Mouse (Mus musculus): ENCODE results near the gene Rab29. TPM values are rescaled to one million over a fixed set of nuclear protein-coding genes. Genes with fewer than 3 reads are reported as not detected.
A peak's percentile ranks its signal among the peaks of the same experiment; 100 is the strongest.
"Not testable (repeated sequence)": the region's sequence is repeated elsewhere in the genome, so short reads cannot be mapped to it uniquely, and the experiment has no call there.

Gene Rab29
- 23.1 and 26.3 TPM in 2 replicates for polyA plus RNA-seq (2015; fragmentation: Nextera tagmentation; extraction: Ambion mirVana)

DNA sequence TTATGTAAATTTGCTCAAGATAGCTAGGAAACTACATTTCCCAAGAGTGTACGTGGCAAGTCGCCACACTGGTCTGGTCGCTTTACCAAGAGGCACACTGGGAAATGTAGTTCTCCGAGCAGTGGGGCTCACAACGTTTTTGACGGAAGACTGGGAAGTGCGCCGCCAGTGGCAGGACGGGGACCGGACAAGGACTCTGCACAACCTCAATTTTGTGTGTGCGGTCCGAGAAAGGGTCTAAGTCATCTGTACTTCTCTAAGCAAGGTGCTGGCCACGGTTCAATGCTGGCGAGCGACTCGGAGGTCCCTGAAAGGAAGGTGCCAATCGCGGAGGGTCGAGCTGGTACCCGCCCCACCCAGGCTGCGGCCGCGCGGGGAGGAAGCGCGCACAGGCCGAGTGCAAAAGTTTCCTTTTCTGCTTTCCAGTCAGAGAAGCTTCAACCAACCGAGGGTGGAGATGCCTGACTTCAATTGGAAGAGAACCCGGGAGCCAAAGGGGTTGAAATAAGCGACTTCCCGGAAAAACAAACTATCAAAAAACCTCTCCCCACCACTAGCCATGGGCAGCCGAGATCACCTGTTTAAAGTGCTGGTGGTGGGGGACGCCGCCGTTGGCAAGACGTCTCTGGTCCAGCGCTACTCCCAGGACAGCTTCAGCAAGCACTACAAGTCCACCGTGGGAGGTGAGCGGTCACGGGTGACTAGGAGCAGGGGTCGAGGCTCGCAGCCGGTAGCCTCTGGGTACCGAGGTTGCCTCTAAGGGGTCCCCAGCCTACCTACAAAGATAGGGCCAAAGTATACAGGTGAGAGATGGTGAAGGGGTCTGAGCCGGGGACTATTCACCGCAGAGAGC lies at the start of gene Rab29:
TSS of gene Rab29 (plus strand) at position 132 of the 853 bp plus-strand sequence.
- WGBS = under 1% methylated on average over 46 of the region's 46 CpGs
- peak within 1 kb of the TSS; percentile 22; the same call in 1 of the 2 replicates for H3K27ac ChIP-seq (ENCODE audit: low read length)

DNA sequence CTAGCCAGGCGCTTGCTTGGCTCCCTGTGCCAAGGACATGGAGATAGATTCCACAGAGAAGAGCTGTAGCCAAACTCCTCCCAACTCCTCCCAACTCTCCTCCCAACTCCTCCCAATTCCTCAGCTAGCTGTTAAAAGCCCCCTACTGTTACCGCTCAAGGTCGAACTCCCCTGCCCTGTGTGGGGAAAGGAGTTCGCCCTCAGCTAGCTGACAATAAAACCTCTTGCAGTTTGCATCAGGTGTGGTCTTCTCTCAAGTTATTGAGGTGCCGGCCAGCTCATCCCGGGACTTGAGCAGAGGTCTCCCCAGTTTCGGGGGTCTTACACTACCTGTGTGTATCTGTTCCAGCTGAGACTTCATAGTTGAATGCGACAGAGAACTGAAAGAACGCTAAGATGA lies 46.7 kb upstream of the Rab29 start:
- H3K4me3 ChIP-seq (ENCODE audit: low read depth, low read length); H3K27me3 ChIP-seq (replicated peaks; ENCODE audit: insufficient read depth, low read length); H3K27ac ChIP-seq (ENCODE audit: low read length); H3K4me2 ChIP-seq (replicated peaks; ENCODE audit: low read depth, low read length); H3K36me3 ChIP-seq (ENCODE audit: insufficient read depth, low read length); H3K9ac ChIP-seq (replicated peaks; ENCODE audit: low read depth); DNase-seq (ENCODE audit: low spot score); H3K4me1 ChIP-seq (ENCODE audit: insufficient read depth, low read depth, low read length); ATAC-seq; H3K9me3 ChIP-seq (ENCODE audit: low read length): not testable (repeated sequence)
- WGBS = 74% methylated on average over 8 of the region's 9 CpGs

More for the DNA sequence above, at the start of gene Rab29:
- peak within 1 kb of the TSS; percentile 60 for H3K4me3 ChIP-seq (ENCODE audit: low read depth, low read length)
- H3K9ac ChIP-seq (replicated peaks; ENCODE audit: low read depth) = peak within 1 kb of the TSS; percentile 46
- no peaks in the 10 kb centered on the region for H3K27me3 ChIP-seq (replicated peaks; ENCODE audit: insufficient read depth, low read length)
- H3K4me1 ChIP-seq (ENCODE audit: insufficient read depth, low read depth, low read length) = 0 out of 2 replicates have a peak, but pooled peaks cover 4% of the 10 kb centered on the region
- peak; percentile 95 for TF ChIP-seq CTCF (IDR thresholded peaks at IDR 0.05)
- no peak for TF ChIP-seq EP300 (IDR thresholded peaks at IDR 0.05)
- no peaks in the 10 kb centered on the region for H3K9me3 ChIP-seq (ENCODE audit: low read length)
- H3K4me2 ChIP-seq (replicated peaks; ENCODE audit: low read depth, low read length) = peak within 1 kb of the TSS; percentile 90
- peak; percentile 98 for DNase-seq (ENCODE audit: low spot score)
- no peaks in the 10 kb centered on the region for H3K36me3 ChIP-seq (ENCODE audit: insufficient read depth, low read length)
- ATAC-seq = peak; percentile 98

DNA sequence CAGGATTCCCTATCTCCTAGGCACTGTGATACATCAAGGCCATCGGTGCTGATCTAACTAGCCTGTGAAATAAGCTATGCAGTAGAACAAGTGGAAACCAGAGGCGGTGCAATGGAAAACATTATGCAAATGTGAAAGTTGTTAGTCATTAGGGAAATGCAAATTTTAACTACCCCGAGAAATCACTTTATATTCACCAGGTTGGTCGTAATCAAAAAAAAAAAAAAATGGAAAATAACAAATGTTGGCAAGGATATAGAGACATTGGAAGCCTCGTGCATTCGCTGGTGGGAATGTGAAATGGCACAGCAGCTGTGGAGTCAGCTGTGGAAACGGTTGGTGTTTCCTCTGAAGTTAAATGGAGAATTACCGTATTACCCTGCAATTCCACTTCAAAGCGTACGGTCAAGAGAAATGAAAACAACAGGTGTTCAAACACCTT lies 46.1 kb upstream of the Rab29 start:
- 0 out of 2 replicates have a peak, but pooled peaks cover 4% of the 10 kb centered on the region for H3K4me1 ChIP-seq (ENCODE audit: insufficient read depth, low read depth, low read length)
- H3K9me3 ChIP-seq (ENCODE audit: low read length) = 0 out of 2 replicates have a peak, but pooled peaks cover 4% of the 10 kb centered on the region
- ATAC-seq (no peak), DNase-seq (ENCODE audit: low spot score) (no peak)
- H3K27me3 ChIP-seq (replicated peaks; ENCODE audit: insufficient read depth, low read length) = no peaks in the 10 kb centered on the region
- H3K36me3 ChIP-seq (ENCODE audit: insufficient read depth, low read length) = no peaks in the 10 kb centered on the region
- no peak for TF ChIP-seq CTCF (IDR thresholded peaks at IDR 0.05)
- TF ChIP-seq EP300 (IDR thresholded peaks at IDR 0.05) = no peak
- H3K27ac ChIP-seq (ENCODE audit: low read length) = no peak overlapping the region
- WGBS = 58% methylated on average over 10 of the region's 10 CpGs
- no peak overlapping the region for H3K4me3 ChIP-seq (ENCODE audit: low read depth, low read length)
- no peak overlapping the region for H3K4me2 ChIP-seq (replicated peaks; ENCODE audit: low read depth, low read length)
- H3K9ac ChIP-seq (replicated peaks; ENCODE audit: low read depth) = no peak overlapping the region

DNA sequence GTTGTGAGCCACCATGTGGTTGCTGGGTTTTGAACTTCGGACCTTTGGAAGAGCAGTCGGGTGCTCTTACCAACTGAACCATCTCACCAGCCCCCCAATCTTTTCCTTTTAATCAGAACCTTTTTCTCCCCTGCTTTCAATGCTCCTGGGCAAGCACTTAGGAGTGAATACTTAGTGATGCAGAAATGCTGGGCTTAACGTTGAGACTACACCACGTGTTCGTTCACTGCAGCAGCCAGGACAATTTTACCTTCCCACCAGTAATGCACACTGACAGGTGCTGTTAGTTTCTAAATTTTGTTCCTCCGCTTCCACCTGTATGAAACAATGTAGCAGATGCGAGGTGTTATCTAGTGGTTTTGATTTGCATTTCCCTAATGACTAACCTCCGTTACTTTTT lies 44.7 kb upstream of the Rab29 start:
- 75% methylated on average over 8 of the region's 8 CpGs for WGBS

DNA sequence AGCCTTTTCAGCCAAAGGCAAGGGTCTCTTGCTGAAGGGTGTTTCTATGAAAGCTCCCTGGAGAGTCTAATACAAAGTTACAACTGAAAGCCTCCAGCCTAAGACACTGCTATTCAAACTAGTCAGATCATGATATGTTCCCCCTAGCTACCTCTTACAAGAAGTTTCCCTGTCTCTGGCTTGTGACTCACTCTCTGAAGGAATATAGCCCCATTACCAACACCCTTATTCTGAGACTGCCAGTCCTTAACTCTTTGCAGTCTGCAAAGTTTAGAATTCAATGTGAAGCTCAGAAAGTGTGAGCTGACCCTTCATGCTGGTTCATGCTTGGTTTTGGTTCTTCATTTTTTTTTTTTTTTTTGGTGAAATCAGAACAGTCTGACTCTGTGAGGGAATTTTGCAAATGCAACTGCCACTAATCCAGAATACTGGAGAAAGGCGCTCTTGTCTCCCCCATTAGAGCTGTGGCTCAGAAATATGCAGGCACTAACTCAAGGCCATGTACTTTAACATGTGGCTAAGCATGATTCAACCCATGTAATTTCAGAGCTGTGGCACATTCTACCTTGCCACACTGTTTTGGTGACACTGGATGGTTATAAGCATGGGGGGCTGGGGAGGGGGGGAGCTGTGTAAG lies 44.0 kb upstream of the Rab29 start:
- Histone ChIP-seq H3K9ac (replicated peaks; ENCODE audit: low read depth) (no peak overlapping the region), H3K4me2 (replicated peaks; ENCODE audit: low read depth, low read length) (no peak overlapping the region), H3K4me1 (ENCODE audit: insufficient read depth, low read depth, low read length) (peaks cover 9% of the 10 kb centered on the region; the same call in 1 of the 2 replicates), H3K9me3 (ENCODE audit: low read length) (0 out of 2 replicates have a peak, but pooled peaks cover 4% of the 10 kb centered on the region), H3K27ac (ENCODE audit: low read length) (no peak overlapping the region), H3K36me3 (ENCODE audit: insufficient read depth, low read length) (no peaks in the 10 kb centered on the region), H3K27me3 (replicated peaks; ENCODE audit: insufficient read depth, low read length) (no peaks in the 10 kb centered on the region), H3K4me3 (ENCODE audit: low read depth, low read length) (no peak overlapping the region)
- WGBS = 96% methylated on average over 1 of the region's 1 CpGs
- TF ChIP-seq CTCF (IDR thresholded peaks at IDR 0.05) (no peak), EP300 (IDR thresholded peaks at IDR 0.05) (no peak)
- ATAC-seq (no peak), DNase-seq (ENCODE audit: low spot score) (no peak)

More for the DNA sequence above, 44.7 kb upstream of the Rab29 start:
- Histone ChIP-seq H3K9me3 (ENCODE audit: low read length) (0 out of 2 replicates have a peak, but pooled peaks cover 4% of the 10 kb centered on the region), H3K4me1 (ENCODE audit: insufficient read depth, low read depth, low read length) (peaks cover 8% of the 10 kb centered on the region; the same call in 1 of the 2 replicates), H3K36me3 (ENCODE audit: insufficient read depth, low read length) (no peaks in the 10 kb centered on the region), H3K27me3 (replicated peaks; ENCODE audit: insufficient read depth, low read length) (no peaks in the 10 kb centered on the region), H3K4me3 (ENCODE audit: low read depth, low read length) (no peak overlapping the region), H3K4me2 (replicated peaks; ENCODE audit: low read depth, low read length) (no peak overlapping the region), H3K9ac (replicated peaks; ENCODE audit: low read depth) (no peak overlapping the region), H3K27ac (ENCODE audit: low read length) (no peak overlapping the region)
- DNase-seq (ENCODE audit: low spot score) (no peak), ATAC-seq (no peak)
- TF ChIP-seq CTCF (IDR thresholded peaks at IDR 0.05) = no peak
- no peak for TF ChIP-seq EP300 (IDR thresholded peaks at IDR 0.05)

DNA sequence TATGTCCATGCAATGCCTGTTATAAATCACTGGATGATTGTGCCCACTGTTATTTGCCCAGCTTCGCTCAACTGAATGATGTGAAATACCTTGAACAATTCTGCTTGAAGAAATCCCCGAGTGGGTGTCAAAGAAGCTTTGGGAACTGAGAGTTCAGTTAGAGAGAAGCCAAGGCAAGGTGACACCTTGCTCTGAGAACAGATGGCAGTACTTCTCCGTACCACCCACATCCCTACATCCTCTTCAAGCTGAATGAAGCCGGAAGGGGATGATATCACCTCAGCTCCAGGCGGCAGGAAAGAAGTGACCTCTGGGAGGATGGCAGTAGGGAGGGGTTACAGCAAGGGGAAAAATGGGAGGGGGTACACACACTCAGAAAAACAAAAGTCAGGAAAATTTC lies 43.5 kb upstream of the Rab29 start:
- Histone ChIP-seq H3K4me3 (ENCODE audit: low read depth, low read length) (no peak overlapping the region), H3K27ac (ENCODE audit: low read length) (no peak overlapping the region), H3K27me3 (replicated peaks; ENCODE audit: insufficient read depth, low read length) (no peaks in the 10 kb centered on the region), H3K4me1 (ENCODE audit: insufficient read depth, low read depth, low read length) (peaks cover 9% of the 10 kb centered on the region), H3K36me3 (ENCODE audit: insufficient read depth, low read length) (no peaks in the 10 kb centered on the region), H3K4me2 (replicated peaks; ENCODE audit: low read depth, low read length) (no peak overlapping the region), H3K9ac (replicated peaks; ENCODE audit: low read depth) (no peak overlapping the region), H3K9me3 (ENCODE audit: low read length) (0 out of 2 replicates have a peak, but pooled peaks cover 4% of the 10 kb centered on the region)
- ATAC-seq (no peak), DNase-seq (ENCODE audit: low spot score) (no peak)
- TF ChIP-seq EP300 (IDR thresholded peaks at IDR 0.05) = no peak
- no peak for TF ChIP-seq CTCF (IDR thresholded peaks at IDR 0.05)
- WGBS = 30% methylated on average over 5 of the region's 5 CpGs

Data from lung, postnatal 0 days (tissue).